Comparison of ENCODE assay signal across 13 mouse cellular contexts in the genomic region with DNA sequence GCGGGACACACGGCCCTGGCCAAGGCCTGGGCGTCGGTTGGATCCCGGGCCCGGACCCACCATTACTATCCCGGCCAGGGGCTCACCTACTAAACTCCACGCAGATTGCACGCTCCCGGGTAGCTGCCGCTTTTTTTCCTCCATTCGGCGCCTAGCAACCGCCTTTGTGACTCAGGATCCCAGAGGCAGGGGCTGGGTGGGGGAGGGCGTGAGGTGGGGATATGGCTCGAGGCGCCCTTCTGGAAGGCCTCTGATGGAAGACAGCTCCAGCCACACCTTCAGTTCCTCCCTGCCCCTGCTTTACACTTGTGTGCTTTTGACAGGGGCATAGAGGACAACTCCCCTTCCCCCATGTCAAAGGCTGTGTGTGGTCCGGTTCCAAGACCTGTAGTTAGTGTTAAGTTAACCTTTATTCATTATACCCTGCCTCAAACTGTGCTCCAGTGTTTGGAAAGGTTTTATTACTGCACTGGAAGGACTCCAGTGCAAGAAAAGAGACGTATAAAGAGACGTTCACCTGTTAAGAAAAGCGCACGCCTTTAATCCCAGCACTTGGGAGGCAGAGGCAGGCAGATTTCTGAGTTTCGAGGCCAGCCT. TPM values are rescaled to one million over a fixed set of nuclear protein-coding genes. Genes with fewer than 3 reads are reported as not detected.
DNase-seq lines count a peak whose midpoint lies in the region; ATAC-seq and TF ChIP-seq lines count a peak whose summit lies in the region.
"Had no signal": no experiment of that assay in that cellular context is flagged by ENCODE, and none has a peak within 500 bp of the region (broad histone marks: within the 10 kb centered on the region; RNA-seq: fewer than 3 reads in every experiment).

A gene (minus strand): TSS at position 173 of the 597 bp plus-strand sequence.

- H3K4me1 ChIP-seq in intestine, embryonic 14.5 days (replicated peaks; ENCODE audit: control insufficient read depth, insufficient read depth, low read length), result peaks cover 8% of the 10 kb centered on the region
- no peaks in the 10 kb centered on the region for H3K4me1 ChIP-seq in intestine, postnatal 0 days (replicated peaks; ENCODE audit: control insufficient read depth, insufficient read depth, low read length)
- H3K4me1 ChIP-seq in limb, embryonic 12.5 days (replicated peaks), result peaks cover 9% of the 10 kb centered on the region

- H3K9ac ChIP-seq in intestine, embryonic 14.5 days (ENCODE audit: low read length), result 0 out of 2 replicates have a peak within 1 kb of the TSS, but pooled peaks have one; percentile 3
- no peak within 1 kb of the TSS for H3K9ac ChIP-seq in intestine, postnatal 0 days (ENCODE audit: low read depth, low read length)
- H3K9ac ChIP-seq in limb, embryonic 12.5 days (replicated peaks), result 0 out of 2 replicates have a peak within 1 kb of the TSS, but pooled peaks have one; percentile 31
- H3K9ac ChIP-seq: embryonic facial prominence, embryonic 12.5 days; hindbrain, embryonic 15.5 days; liver, postnatal 0 days had no signal

- H3K27me3 ChIP-seq in intestine, embryonic 14.5 days (replicated peaks; ENCODE audit: control insufficient read depth, insufficient read depth, low read length), result no peaks in the 10 kb centered on the region
- H3K27me3 ChIP-seq in intestine, postnatal 0 days (replicated peaks; ENCODE audit: control insufficient read depth, insufficient read depth, low read length), result no peaks in the 10 kb centered on the region
- H3K27me3 ChIP-seq in limb, embryonic 12.5 days, result no peaks in the 10 kb centered on the region
- H3K27me3 ChIP-seq: embryonic facial prominence, embryonic 12.5 days; hindbrain, embryonic 15.5 days had no signal

- WGBS in intestine, embryonic 14.5 days, result 36% methylated on average over 23 of the region's 23 CpGs
- WGBS in intestine, postnatal 0 days, result 34% methylated on average over 23 of the region's 23 CpGs
- WGBS in limb, embryonic 12.5 days, result 46% methylated on average over 23 of the region's 23 CpGs

- no peak within 1 kb of the TSS for H3K4me3 ChIP-seq in intestine, embryonic 14.5 days (ENCODE audit: low read depth, low read length)
- H3K4me3 ChIP-seq in intestine, postnatal 0 days (ENCODE audit: low read depth, low read length), result no peak within 1 kb of the TSS
- H3K4me3 ChIP-seq in limb, embryonic 12.5 days (replicated peaks), result no peak within 1 kb of the TSS
- H3K4me3 ChIP-seq: embryonic facial prominence, embryonic 12.5 days; hindbrain, embryonic 15.5 days had no signal

- no peak for TF ChIP-seq POLR2A in brain, embryonic 14.5 days (IDR thresholded peaks at IDR 0.05; ENCODE audit: borderline replicate concordance, extremely low read depth, insufficient read depth, insufficient read length, poor library complexity, severe bottlenecking)

- ATAC-seq in intestine, embryonic 14.5 days (replicated peaks; ENCODE audit: low FRiP score, low TSS enrichment, low read depth), result no peak
- no peak for ATAC-seq in intestine, postnatal 0 days
- no peak for ATAC-seq in limb, embryonic 12.5 days (ENCODE audit: insufficient number of reproducible peaks, insufficient read depth, low FRiP score, low TSS enrichment, low read depth)
- ATAC-seq: liver, postnatal 0 days had no signal

- DNase-seq in intestine, embryonic 14.5 days (ENCODE audit: low spot score), result peak; percentile 53
- DNase-seq in ES-CJ7 (ENCODE audit: low read depth, low spot score), result peak; percentile 94
- peak; percentile 6 for DNase-seq in brain, embryonic 14.5 days (ENCODE audit: low read depth)
- DNase-seq in urinary bladder, adult 18-20 months (ENCODE audit: low spot score in 2 of 2), result no peak
- DNase-seq in thymus, postnatal 36 days, result no peak
- DNase-seq in gastrocnemius, adult 18-20 months (ENCODE audit: low spot score), result no peak
- DNase-seq: gastrocnemius, postnatal 14 days; liver, postnatal 0 days had no signal

- no peak for TF ChIP-seq CTCF in intestine, postnatal 0 days (IDR thresholded peaks at IDR 0.05; ENCODE audit: low read depth)
- no peak for TF ChIP-seq CTCF in brain, embryonic 14.5 days (IDR thresholded peaks at IDR 0.05; ENCODE audit: borderline replicate concordance, extremely low read depth, insufficient read depth, insufficient read length)

- H3K4me2 ChIP-seq in intestine, embryonic 14.5 days (ENCODE audit: low read length), result 0 out of 2 replicates have a peak within 1 kb of the TSS, but pooled peaks have one; percentile 7
- H3K4me2 ChIP-seq in intestine, postnatal 0 days (replicated peaks; ENCODE audit: low read depth), result no peak within 1 kb of the TSS
- H3K4me2 ChIP-seq in limb, embryonic 12.5 days, result 0 out of 2 replicates have a peak within 1 kb of the TSS, but pooled peaks have one; percentile 6
- H3K4me2 ChIP-seq: embryonic facial prominence, embryonic 12.5 days; hindbrain, embryonic 15.5 days had no signal

- H3K9me3 ChIP-seq in intestine, embryonic 14.5 days (ENCODE audit: control insufficient read depth, low read length), result no peaks in the 10 kb centered on the region
- H3K9me3 ChIP-seq in intestine, postnatal 0 days (ENCODE audit: control insufficient read depth), result no peaks in the 10 kb centered on the region
- H3K9me3 ChIP-seq in limb, embryonic 12.5 days, result no peaks in the 10 kb centered on the region
- H3K9me3 ChIP-seq: embryonic facial prominence, embryonic 12.5 days; hindbrain, embryonic 15.5 days had no signal

- 0 out of 2 replicates have a peak within 1 kb of the TSS, but pooled peaks have one; percentile 4 for H3K27ac ChIP-seq in intestine, embryonic 14.5 days (ENCODE audit: low read depth)
- H3K27ac ChIP-seq in intestine, postnatal 0 days (ENCODE audit: low read depth, low read length), result no peak within 1 kb of the TSS
- H3K27ac ChIP-seq in limb, embryonic 12.5 days, result no peak within 1 kb of the TSS
- H3K27ac ChIP-seq: embryonic facial prominence, embryonic 12.5 days; hindbrain, embryonic 15.5 days had no signal

- no peaks in the 10 kb centered on the region for H3K36me3 ChIP-seq in intestine, embryonic 14.5 days (ENCODE audit: control insufficient read depth, insufficient read depth, low read length)
- no peaks in the 10 kb centered on the region; the same call in 1 of the 2 replicates for H3K36me3 ChIP-seq in intestine, postnatal 0 days (ENCODE audit: control insufficient read depth, insufficient read depth)
- peaks cover 3% of the 10 kb centered on the region; the same call in 1 of the 2 replicates for H3K36me3 ChIP-seq in limb, embryonic 12.5 days
- H3K36me3 ChIP-seq: hindbrain, embryonic 15.5 days had no signal

RNA-seq across cellular contexts. Expression of the gene that starts here (rescaled TPM):
- polyA plus RNA-seq in intestine, embryonic 14.5 days (2014; fragmentation: Nextera tagmentation; extraction: Ambion mirVana), result 0.20 and 0.22 TPM in 2 replicates
- polyA plus RNA-seq in intestine, postnatal 0 days (2015; fragmentation: Nextera tagmentation; extraction: Ambion mirVana), result 0.33 TPM in 1 of 2 replicates, not detected in the other
- polyA plus RNA-seq in brain, embryonic 14.5 days (2012; rRNA removed), result 0.07 TPM in 1 of 2 replicates, not detected in the other
- not detected in 2 replicates for polyA plus RNA-seq in limb, embryonic 12.5 days (2016; fragmentation: Nextera tagmentation; extraction: Ambion mirVana)
- not detected for total RNA-seq in gastrocnemius, adult 18-20 months (2021)
- total RNA-seq: gastrocnemius, postnatal 14 days had no signal
- polyA plus RNA-seq: hindbrain, embryonic 15.5 days; urinary bladder, adult 2 months had no signal

Comparison
In these comparisons a context has a peak if more than half of its experiments do, and no peak if none do; other contexts are left out.
1. Peak in DNase-seq, H3K27ac ChIP-seq, H3K9ac ChIP-seq and H3K4me2 ChIP-seq in intestine, embryonic 14.5 days; RNA of the gene not detected or under 1 TPM.
2. Peak in DNase-seq in brain, embryonic 14.5 days; RNA of the gene not detected or under 1 TPM.